Mouse (Mus musculus) adrenal gland, postnatal 10 days (tissue): ENCODE measurements around the gene Wdr47. TPM values are rescaled to one million over a fixed set of nuclear protein-coding genes. Genes with fewer than 3 reads are reported as not detected.
"Not testable (repeated sequence)": the region's sequence is repeated elsewhere in the genome, so short reads cannot be mapped to it uniquely, and the experiment has no call there.

Experiments used
- DNase-seq: peaks from one replicate; pipeline ENCODE4 v3.0.0; 2021; ENCODE audit warnings: mixed read lengths
- total RNA-seq, 2 experiments: library from RNA; stranded (reverse); gene quantifications; 2 replicates each; pipeline ENCODE4 v1.2.3; 2021

The Wdr47 gene
- total RNA-seq, 2 experiments from 2014 or later: 10.2 to 11.0 TPM

- DNase-seq: no peak
Measured at GRCm38 (mm10) chr3:108634761-108635160, 43.7 kb downstream of the Wdr47 start.

GRCm38 (mm10) chr3:108639412-108639811 is 48.3 kb downstream of the Wdr47 start:
- no peak for DNase-seq

- no peak for DNase-seq
Measured at GRCm38 (mm10) chr3:108640998-108641397, 49.9 kb downstream of the Wdr47 start.

GRCm38 (mm10) chr3:108644856-108645255 is 53.8 kb downstream of the Wdr47 start:
- DNase-seq: no peak

- no peak for DNase-seq
Measured at GRCm38 (mm10) chr3:108646036-108646435, 55.0 kb downstream of the Wdr47 start.

GRCm38 (mm10) chr3:108647681-108648080 is 56.6 kb downstream of the Wdr47 start:
- DNase-seq: not testable (repeated sequence)

- no peak for DNase-seq
Measured at GRCm38 (mm10) chr3:108652866-108653642, 62.0 kb downstream of the Wdr47 start.

- peak; percentile 98 for DNase-seq
Measured at GRCm38 (mm10) chr3:108653710-108654379, 62.8 kb downstream of the Wdr47 start, which contains the start of gene Clcc1. Gene Clcc1, plus strand, starts transcription at chr3:108653913.

- no peak for DNase-seq
Measured at GRCm38 (mm10) chr3:108654566-108654965, 63.5 kb downstream of the Wdr47 start.

- no peak for DNase-seq
Measured at GRCm38 (mm10) chr3:108655486-108655885, 64.4 kb downstream of the Wdr47 start.

- DNase-seq: no peak
Measured at GRCm38 (mm10) chr3:108658612-108659011, 67.5 kb downstream of the Wdr47 start.

- DNase-seq: no peak
Measured at GRCm38 (mm10) chr3:108660941-108661340, 69.9 kb downstream of the Wdr47 start.

- peak; percentile 58 for DNase-seq
Measured at GRCm38 (mm10) chr3:108676616-108677015, 85.5 kb downstream of the Wdr47 start.

GRCm38 (mm10) chr3:108681004-108681403 is 89.9 kb downstream of the Wdr47 start:
- no peak for DNase-seq

GRCm38 (mm10) chr3:108683597-108683996 is 92.5 kb downstream of the Wdr47 start:
- DNase-seq: not testable (repeated sequence)

- DNase-seq: no peak
Measured at GRCm38 (mm10) chr3:108685701-108686100, 94.6 kb downstream of the Wdr47 start.

- peak; percentile 8 for DNase-seq
Measured at GRCm38 (mm10) chr3:108689015-108689441, 97.9 kb downstream of the Wdr47 start.

GRCm38 (mm10) chr3:108689446-108689845 is 98.4 kb downstream of the Wdr47 start:
- no peak for DNase-seq

GRCm38 (mm10) chr3:108689979-108690378 is 98.9 kb downstream of the Wdr47 start:
- peak; percentile 5 for DNase-seq

- DNase-seq: no peak
Measured at GRCm38 (mm10) chr3:108694321-108694720, 103.2 kb downstream of the Wdr47 start.
